Mouse (Mus musculus) CH12.LX (cell line): ENCODE measurements at regions not wholly inside any gene's neighbourhood (a gene's known extent, or its start where the extent isn't known, plus 50 kb on each side); places are given as distances from the start of the nearest gene placed in this dataset.

Experiments
- DNase-seq: peaks from one replicate; pipeline ENCODE4 v3.0.0-alpha.2; 2013; ENCODE audit errors: extremely low read depth
- H3K27ac ChIP-seq: 2 replicates; pipeline ENCODE4 v1.5.1; 2012; ENCODE audit warnings: low read depth, mild to moderate bottlenecking, control low read depth, moderate library complexity; ENCODE audit not compliant: insufficient read depth
- H3K27me3 ChIP-seq: replicated peaks from 2 replicates; pipeline ENCODE3; 2012; ENCODE audit warnings: inconsistent platforms
- H3K36me3 ChIP-seq, 2 experiments: replicated peaks in 1 of 2; 2 replicates each; pipeline versions ENCODE3 to v1.6.1; 2012; ENCODE audit warnings: inconsistent platforms in 1 of 2, low read length in 1 of 2, mild to moderate bottlenecking in 1 of 2, mixed read lengths in 1 of 2, moderate library complexity in 1 of 2; ENCODE audit not compliant: control insufficient read depth in 1 of 2, insufficient read depth in 1 of 2
- H3K4me1 ChIP-seq, 2 experiments: 2 replicates each; pipeline ENCODE4 v1.6.1; 2012; ENCODE audit warnings: inconsistent platforms in 1 of 2, moderate library complexity in 1 of 2; ENCODE audit not compliant: insufficient read depth in 2 of 2, control insufficient read depth in 1 of 2
- H3K4me2 ChIP-seq: 2 replicates; pipeline ENCODE4 v1.6.1; 2012; ENCODE audit warnings: low read depth, mild to moderate bottlenecking, control low read depth; ENCODE audit not compliant: poor library complexity, insufficient read depth, severe bottlenecking
- H3K4me3 ChIP-seq, 3 experiments: fragments of 150-350 bp in 1 of 3; sonication (generic) in 1 of 3; replicated peaks in 1 of 3; 2 replicates each; pipeline versions ENCODE3 to v1.5.1; 2011 to 2012; ENCODE audit warnings: low read depth in 2 of 3, low read length in 2 of 3, mild to moderate bottlenecking in 2 of 3, moderate library complexity in 2 of 3, control low read depth in 1 of 3, improper control_type of control experiment in 1 of 3, inconsistent platforms in 1 of 3, mixed read lengths in 1 of 3; ENCODE audit not compliant: poor library complexity in 1 of 3
- H3K79me2 ChIP-seq: replicated peaks from 2 replicates; pipeline ENCODE4 v1.6.1; 2012; ENCODE audit warnings: mild to moderate bottlenecking, moderate library complexity; ENCODE audit not compliant: control insufficient read depth, poor library complexity, insufficient read depth, severe bottlenecking; ENCODE audit errors: extremely low read depth
- H3K9ac ChIP-seq: 2 replicates; pipeline ENCODE4 v1.6.1; 2012; ENCODE audit warnings: low read depth, mild to moderate bottlenecking, control low read depth, moderate library complexity; ENCODE audit not compliant: insufficient read depth
- H3K9me3 ChIP-seq: replicated peaks from 2 replicates; pipeline ENCODE3; 2012; ENCODE audit warnings: low read length, inconsistent platforms, mixed read lengths
- BHLHE40 ChIP-seq: IDR thresholded peaks from 2 replicates; pipeline ENCODE4 v1.6.1; 2011; ENCODE audit warnings: mild to moderate bottlenecking, low read depth, low read length, improper control_type of control experiment
- CHD2 ChIP-seq: IDR thresholded peaks from 2 replicates; pipeline ENCODE4 v1.6.1; 2011; ENCODE audit warnings: low read length, improper control_type of control experiment
- CTCF ChIP-seq, 2 experiments: IDR thresholded peaks in 1 of 2; conservative IDR thresholded peaks in 1 of 2; 2 replicates each; pipeline ENCODE4 v1.5.1; 2011 to 2012; ENCODE audit warnings: low read depth in 2 of 2, low read length in 2 of 2, improper control_type of control experiment in 1 of 2, inconsistent platforms in 1 of 2, mild to moderate bottlenecking in 1 of 2, moderate library complexity in 1 of 2
- E2F4 ChIP-seq: IDR thresholded peaks from 2 replicates; pipeline ENCODE4 v1.6.1; 2011; ENCODE audit warnings: low read depth, low read length, improper control_type of control experiment; ENCODE audit not compliant: insufficient replicate concordance
- ETS1 ChIP-seq: conservative IDR thresholded peaks from 2 replicates; pipeline ENCODE4 v1.6.1; 2012; ENCODE audit warnings: low read depth, mild to moderate bottlenecking, inconsistent platforms, low read length, improper control_type of control experiment, moderate library complexity
- GABPA ChIP-seq: IDR thresholded peaks from 2 replicates; pipeline ENCODE4 v1.6.1; 2012; ENCODE audit warnings: low read depth, low read length, improper control_type of control experiment, inconsistent platforms; ENCODE audit not compliant: insufficient replicate concordance
- MAZ ChIP-seq: IDR thresholded peaks from 2 replicates; pipeline ENCODE4 v1.6.1; 2012; ENCODE audit warnings: low read depth, mild to moderate bottlenecking, inconsistent platforms, low read length, improper control_type of control experiment, moderate library complexity
- MEF2A ChIP-seq: IDR thresholded peaks from 2 replicates; pipeline ENCODE4 v1.6.1; 2014; ENCODE audit warnings: low read depth, mild to moderate bottlenecking, inconsistent platforms, low read length, improper control_type of control experiment, borderline replicate concordance
- MYC ChIP-seq: IDR thresholded peaks from 2 replicates; pipeline ENCODE4 v1.6.1; 2011; ENCODE audit warnings: low read depth, mild to moderate bottlenecking, improper control_type of control experiment, low read length
- NELFE ChIP-seq: IDR thresholded peaks from 2 replicates; pipeline ENCODE4 v1.6.1; 2011; ENCODE audit warnings: low read depth, low read length, improper control_type of control experiment
- NRF1 ChIP-seq: IDR thresholded peaks from 2 replicates; pipeline ENCODE4 v1.6.1; 2014; ENCODE audit warnings: low read depth, mild to moderate bottlenecking, inconsistent platforms, low read length, improper control_type of control experiment, moderate library complexity
- RCOR1 ChIP-seq: conservative IDR thresholded peaks from 2 replicates; pipeline ENCODE4 v1.6.1; 2012; ENCODE audit warnings: low read depth, mild to moderate bottlenecking, inconsistent platforms, low read length, improper control_type of control experiment
- SMC3 ChIP-seq: IDR thresholded peaks from 2 replicates; pipeline ENCODE4 v1.6.1; 2011; ENCODE audit warnings: low read depth, low read length, improper control_type of control experiment
- TBP ChIP-seq: conservative IDR thresholded peaks from 2 replicates; pipeline ENCODE4 v1.6.1; 2011; ENCODE audit warnings: low read depth, low read length, improper control_type of control experiment
- TCF12 ChIP-seq: IDR thresholded peaks from 2 replicates; pipeline ENCODE4 v1.6.1; 2014; ENCODE audit warnings: low read depth, mild to moderate bottlenecking, inconsistent platforms, low read length, improper control_type of control experiment
- USF1 ChIP-seq: IDR thresholded peaks from 2 replicates; pipeline ENCODE4 v1.6.1; 2014; ENCODE audit warnings: low read depth, mild to moderate bottlenecking, inconsistent platforms, low read length, improper control_type of control experiment
- USF2 ChIP-seq: conservative IDR thresholded peaks from 2 replicates; pipeline ENCODE4 v1.6.1; 2011; ENCODE audit warnings: low read depth, low read length, improper control_type of control experiment
- ZMIZ1 ChIP-seq: IDR thresholded peaks from 2 replicates; pipeline ENCODE4 v1.6.1; 2012; ENCODE audit warnings: low read depth, mild to moderate bottlenecking, inconsistent platforms, low read length, improper control_type of control experiment
- ZNF384 ChIP-seq: IDR thresholded peaks from 2 replicates; pipeline ENCODE4 v1.6.1; 2012; ENCODE audit warnings: low read depth, low read length, improper control_type of control experiment, inconsistent platforms
- dilution Hi-C: fragments of 300-500 bp; cut with MboI; formaldehyde crosslinking; loops from 2 replicates; pipeline ENCODE4 v1.14.3; 2020; ENCODE audit warnings: low sequenced_read_pairs; ENCODE audit not compliant: extremely low pct_unique_long_range_greater_than_20kb, extremely low pct_ligation_motif_present
- in situ Hi-C: fragments of 300-500 bp; cut with MboI; formaldehyde crosslinking; loops from 3 replicates; pipeline ENCODE4 v1.14.3; 2019; ENCODE audit warnings: low sequenced_read_pairs, low pct_ligation_motif_present, low pct_unique_long_range_greater_than_20kb, mixed read lengths

DNA sequence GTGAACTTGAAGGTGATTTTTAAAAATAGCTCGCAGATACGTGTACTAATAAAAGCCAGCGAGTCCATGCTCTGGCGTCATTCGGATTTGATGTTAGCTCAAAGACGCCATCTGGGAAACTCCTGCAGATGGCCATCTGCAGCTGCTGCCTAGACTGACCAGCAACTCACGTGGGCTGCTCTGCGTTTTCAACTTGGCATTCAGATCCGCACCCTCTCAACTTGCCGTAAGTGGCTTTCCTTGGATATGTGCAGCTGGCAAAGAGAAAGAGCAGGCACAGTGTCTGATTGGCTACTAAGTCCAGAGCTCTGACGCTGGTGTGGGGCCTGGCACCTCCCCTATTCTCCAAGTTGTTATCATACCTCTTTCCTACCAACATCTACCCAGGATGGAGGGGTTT is 77.6 kb upstream of the Ajap1 start:
- Histone ChIP-seq H3K27me3 (no peaks in the 10 kb centered on the region), H3K9ac (no peak overlapping the region), H3K4me2 (no peak overlapping the region), H3K9me3 (peaks cover 92% of the 10 kb centered on the region), H3K79me2 (no peaks in the 10 kb centered on the region), H3K4me1 (no peaks in the 10 kb centered on the region), H3K4me3 (no peak overlapping the region), H3K27ac (no peak overlapping the region), H3K36me3 (no peaks in the 10 kb centered on the region)
- in situ Hi-C loops: no loop called here
- no peak for DNase-seq
- dilution Hi-C loops: no loop called here
- TF ChIP-seq ZMIZ1: no peak
- no peak for TF ChIP-seq MYC
- no peak for TF ChIP-seq SMC3

DNA sequence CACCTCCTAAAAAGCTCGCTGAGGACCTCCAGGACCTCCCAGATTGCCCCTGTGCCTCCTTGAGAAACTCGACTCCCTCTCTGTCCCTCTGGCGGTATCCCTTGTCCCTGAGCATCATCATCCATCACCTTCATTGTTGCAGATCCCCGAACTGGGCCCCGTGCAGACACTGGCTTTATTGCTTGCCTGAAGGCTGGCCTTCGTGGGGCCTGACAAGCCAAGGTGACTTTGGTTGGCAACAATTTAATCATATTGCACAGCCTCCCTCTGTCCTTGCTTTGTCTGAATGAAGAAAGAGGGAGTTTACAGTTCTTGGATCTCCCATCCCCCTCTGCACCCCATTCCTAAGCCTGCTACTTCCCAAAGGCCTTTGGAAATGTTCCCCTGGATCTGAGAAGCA is 78.3 kb upstream of the Ajap1 start:
- in situ Hi-C loops: no loop called here
- no peaks in the 10 kb centered on the region for H3K27me3 ChIP-seq
- H3K4me1 ChIP-seq: no peaks in the 10 kb centered on the region
- no peak overlapping the region for H3K4me3 ChIP-seq
- no peaks in the 10 kb centered on the region for H3K36me3 ChIP-seq
- dilution Hi-C loops: no loop called here
- H3K9ac ChIP-seq: no peak overlapping the region
- H3K9me3 ChIP-seq: peaks cover 92% of the 10 kb centered on the region
- no peak overlapping the region for H3K4me2 ChIP-seq
- H3K27ac ChIP-seq: no peak overlapping the region
- no peak for DNase-seq
- TF ChIP-seq USF2 (no peak), GABPA (no peak), MEF2A (no peak), BHLHE40 (no peak), NRF1 (no peak), MAZ (no peak), E2F4 (no peak), TBP (no peak), ETS1 (no peak), CHD2 (no peak), NELFE (no peak), RCOR1 (no peak), CTCF (conservative IDR thresholded peaks at IDR 0.05 in 1 of 2, IDR thresholded peaks at IDR 0.05 in 1 of 2; ENCODE audit: low read depth in 2 of 2, low read length in 2 of 2) (no peak), TCF12 (no peak), ZNF384 (no peak), USF1 (no peak)
- H3K79me2 ChIP-seq: no peaks in the 10 kb centered on the region
